Mouse (Mus musculus) urinary bladder, postnatal 25 days (tissue): Measurements from ENCODE around the gene Dydc1.

Source experiments
- DNase-seq: peaks from one replicate; pipeline ENCODE4 v3.0.0; 2022; ENCODE audit warnings: low spot score

Dydc1 gene

DNA sequence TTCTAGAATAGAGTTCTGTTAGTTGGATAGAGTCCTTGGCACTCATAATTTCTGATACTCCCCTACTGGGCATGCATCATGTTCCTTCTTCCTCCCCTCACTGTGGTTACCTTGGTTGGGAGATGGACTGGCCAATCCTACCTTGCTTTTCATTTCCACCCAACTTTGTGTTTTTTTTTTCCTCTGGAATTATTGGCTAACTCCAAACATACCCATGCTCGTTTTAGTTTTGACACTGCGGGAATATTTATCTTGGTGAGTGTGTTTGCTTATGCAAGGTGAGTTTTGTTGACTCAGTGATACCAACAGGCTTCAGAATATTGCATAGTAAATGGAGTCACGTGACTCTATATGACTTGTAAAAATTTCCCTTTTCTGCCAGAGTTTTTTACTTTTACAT lies 28.0 kb downstream of the Dydc1 start:
- no peak for DNase-seq

DNA sequence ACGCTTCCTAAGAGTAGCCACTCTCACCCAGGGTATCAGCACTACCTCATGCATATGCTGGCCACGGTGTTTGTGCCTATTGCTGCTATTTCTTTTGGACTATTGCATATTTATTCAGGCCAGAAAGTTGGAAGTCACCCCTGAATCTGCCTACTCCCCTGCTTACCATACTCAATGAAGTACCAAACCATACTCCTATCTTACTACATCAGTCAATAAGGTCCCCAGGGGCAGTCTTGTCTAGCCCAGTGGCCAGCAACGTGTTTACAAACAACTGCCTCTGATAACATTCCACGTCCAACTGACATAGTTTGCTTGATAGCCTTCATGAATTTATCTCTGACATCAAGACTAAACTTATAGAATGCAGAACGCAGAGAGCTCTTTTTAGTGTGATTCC lies 28.5 kb downstream of the Dydc1 start:
- DNase-seq: no peak

DNA sequence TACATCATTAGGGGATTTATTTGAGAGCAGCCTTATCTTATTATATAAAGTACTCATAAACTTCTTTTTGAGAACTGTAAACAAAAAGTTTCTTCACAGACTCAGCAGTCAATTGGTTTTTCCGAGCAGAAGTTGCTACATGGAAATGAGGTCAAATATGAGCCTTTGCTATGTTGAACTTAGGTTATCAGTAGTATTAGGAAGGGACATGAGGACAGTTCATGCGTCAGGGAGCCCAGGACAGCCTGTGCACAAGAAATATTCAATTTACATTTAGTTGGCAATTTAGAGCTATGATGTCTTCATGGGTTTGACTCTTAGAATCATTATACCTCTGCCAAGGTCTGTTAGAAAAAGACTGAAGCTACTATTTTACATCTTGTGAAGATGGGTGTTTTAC lies 29.6 kb downstream of the Dydc1 start:
- no peak for DNase-seq

DNA sequence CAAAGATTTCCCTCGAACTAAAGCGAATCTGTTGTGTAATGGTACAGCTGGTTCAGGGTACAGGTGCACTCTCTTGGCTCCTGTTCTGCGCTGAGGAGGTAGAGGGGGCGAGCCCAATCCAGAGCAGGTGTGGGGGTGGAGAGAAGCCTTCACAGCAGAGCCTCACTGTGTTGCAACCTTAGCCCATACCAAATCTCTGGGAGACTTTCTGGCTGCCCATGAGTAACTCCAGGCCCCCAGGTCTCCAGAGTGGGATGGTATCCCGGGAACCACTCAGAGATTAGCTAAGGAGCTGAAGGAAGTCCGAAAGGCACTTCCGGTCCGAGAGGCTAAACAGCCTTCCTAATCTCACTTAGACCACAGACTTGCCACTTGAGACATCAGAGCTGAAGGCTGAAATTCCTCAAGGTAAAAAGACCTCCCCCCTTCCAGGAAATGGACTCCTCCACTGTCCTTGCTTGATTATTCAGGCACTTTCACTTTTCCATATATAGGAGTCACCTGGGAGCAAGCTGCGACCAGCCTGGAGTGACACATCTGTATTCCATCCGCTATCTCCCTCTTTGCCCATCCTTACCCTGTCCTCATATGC lies 32.2 kb downstream of the Dydc1 start, which contains the start of gene Mat1a:
Gene Mat1a (plus strand): TSS at position 183 of the 592 bp plus-strand sequence.
- no peak for DNase-seq

DNA sequence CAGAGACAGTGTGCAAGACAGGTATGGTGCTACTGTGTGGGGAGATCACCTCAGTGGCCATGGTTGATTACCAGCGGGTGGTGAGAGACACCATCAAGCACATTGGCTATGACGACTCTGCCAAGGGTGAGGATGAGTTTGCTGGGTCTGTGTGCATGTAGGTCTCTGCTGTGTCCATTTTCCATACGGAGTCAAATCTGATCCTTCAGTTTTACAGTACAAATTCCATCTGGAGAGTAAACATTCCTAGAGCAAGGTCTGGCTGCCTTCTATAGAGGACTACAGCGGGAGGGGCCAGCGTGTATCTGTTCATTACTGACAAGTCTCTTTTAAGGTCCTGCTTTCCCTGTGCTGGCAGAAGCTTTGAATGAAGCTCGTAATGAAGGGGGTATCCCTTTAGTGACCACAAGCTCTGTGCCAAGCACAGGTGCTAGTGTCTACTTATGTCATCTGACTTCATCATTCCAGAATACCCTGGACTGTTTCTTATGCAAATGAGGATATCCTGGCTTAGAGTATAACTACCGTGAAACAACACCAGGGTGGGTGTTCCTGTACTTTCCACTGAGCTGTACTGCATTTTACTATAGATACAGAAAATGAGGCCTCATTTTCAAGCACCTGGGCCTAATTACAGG lies 38.4 kb downstream of the Dydc1 start:
- DNase-seq: no peak

DNA sequence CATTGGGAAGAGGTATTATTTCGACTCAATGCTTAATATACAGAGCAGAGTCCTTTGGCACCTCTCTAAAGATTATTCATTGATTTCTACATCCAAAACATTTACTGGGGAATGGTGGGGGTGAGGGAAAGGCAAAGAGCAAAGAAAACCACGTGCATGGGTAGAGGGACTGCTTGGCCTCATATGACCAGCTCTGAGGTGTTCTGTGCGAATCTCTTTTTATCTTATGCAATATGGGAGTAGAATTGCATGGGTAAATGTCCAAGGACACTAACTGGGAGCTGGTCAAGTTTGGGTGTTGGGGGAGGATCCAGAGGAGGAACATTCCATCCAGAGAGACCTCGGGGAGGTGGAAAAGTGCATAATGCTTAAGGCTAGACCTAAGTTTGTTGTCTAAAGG lies 40.2 kb downstream of the Dydc1 start:
- no peak for DNase-seq

DNA sequence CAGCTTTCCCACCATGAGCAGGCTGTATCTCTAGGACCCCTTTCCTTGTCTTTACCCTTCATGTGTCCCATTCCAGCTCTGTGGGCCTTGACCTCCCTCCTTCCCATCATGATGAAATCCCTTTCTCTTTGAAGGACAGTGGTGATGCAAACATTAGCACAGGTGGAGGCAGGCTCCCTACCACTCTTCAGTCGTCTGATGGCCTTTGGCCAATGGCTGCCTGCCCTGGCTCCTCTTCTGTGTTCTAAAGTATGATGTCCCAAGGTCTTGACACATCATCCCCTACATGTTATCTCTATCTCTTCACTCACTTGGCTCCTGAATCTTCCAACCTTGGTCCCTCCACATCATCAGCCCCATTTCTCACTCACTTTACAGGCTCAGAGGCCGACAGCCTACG lies 43.6 kb downstream of the Dydc1 start:
- DNase-seq: no peak

DNA sequence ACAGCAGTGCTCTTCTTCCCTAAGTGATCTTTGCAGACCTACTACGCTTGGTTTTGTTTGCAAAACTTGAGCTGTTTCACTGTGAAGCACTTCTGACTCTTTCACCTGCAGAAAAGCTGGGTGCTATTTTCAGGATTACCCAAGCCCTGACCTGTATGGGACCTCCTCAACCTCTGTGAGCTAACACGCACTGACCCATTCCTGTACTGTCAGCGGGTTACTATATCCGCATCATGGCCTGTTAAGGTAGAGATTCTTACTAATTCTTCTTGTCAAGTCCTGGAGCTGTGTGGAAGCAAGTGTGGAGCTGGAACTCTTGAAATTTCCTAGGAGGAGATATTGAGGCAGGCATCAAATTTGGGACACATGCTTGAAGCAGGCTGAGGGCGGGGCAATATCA lies 52.0 kb downstream of the Dydc1 start:
- no peak for DNase-seq

DNA sequence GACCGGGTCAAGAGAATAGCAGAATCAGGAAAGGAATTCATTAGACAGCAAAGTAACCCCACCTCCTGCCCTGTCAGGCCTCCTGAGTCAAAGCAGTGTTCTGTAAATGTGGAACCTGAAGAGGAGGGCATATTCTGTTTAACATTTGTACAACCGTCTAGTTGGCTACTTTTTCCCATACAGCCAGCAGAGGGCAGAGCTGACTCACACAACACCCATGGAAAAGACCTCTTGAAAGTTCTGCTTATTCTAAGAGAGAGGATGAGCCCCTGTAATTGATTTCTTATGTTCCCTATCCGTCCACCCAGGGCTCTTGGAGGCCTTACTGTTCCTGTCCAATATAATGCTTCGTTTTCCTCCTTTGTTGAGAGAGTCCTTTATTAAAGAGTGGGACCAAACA lies 55.3 kb downstream of the Dydc1 start:
- no peak for DNase-seq

DNA sequence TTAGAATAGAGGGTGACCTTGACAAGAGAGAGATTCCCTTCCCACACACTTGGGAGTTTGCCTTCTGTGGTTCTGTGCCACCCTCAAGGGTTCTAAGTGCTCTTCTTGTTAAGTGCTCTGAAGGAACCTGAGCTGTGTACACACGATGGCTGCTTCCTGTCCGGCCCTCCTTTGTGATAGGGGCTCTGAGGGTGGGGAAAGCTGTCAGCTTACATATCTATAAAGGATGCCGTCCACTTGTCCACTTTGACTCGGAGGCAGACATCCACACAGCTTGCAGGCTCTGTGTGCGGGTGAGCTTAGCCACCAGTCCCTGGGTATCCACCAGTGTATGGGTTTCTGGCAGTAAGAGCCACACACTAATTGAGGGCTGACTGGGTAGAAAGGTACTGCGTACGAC lies 58.8 kb downstream of the Dydc1 start, which contains the start of gene Sftpa1:
Gene Sftpa1 (plus strand): TSS at position 243 of the 400 bp plus-strand sequence.
- no peak for DNase-seq

DNA sequence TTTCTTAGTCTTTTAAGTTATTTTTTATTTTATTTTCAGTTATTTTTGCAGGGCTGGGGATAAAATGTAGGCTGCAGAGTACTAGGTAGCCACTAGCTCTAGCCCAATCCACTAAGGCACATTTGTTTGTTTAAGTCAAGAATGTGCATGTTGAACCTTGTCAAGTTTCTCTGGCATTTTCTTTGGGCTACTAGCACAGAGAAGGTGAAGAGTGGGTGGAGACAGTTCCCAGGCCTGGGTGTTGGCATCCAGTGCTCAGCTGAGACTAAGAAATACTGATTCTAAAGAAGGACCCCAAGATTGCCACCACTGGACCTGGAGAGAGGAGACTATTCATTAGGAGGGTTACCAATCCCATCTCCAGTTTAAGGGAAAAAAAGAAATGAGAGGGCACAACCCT lies 64.3 kb downstream of the Dydc1 start:
- no peak for DNase-seq

DNA sequence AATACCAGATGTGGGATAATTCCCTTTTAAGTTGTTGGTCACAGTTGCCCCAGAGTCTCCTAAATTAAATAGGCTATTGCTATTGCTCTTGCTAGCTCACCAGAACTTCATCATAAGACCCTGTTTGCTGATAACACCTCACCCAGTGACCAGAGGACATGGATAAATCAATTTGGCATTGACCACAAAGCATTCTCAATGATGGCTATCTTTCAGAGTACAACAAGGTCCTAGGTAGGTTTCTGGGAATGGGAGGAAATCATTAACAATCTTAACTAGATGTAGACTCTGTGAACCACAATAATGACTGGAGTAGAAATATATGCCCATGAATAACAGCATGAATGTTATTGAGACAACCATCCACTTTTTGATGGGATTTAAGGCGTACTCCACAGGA lies 68.0 kb downstream of the Dydc1 start:
- DNase-seq: no peak
